Mouse (Mus musculus) E14TG2a.4 (cell line): ENCODE measurements around the gene Pxylp1.

Experiments
- CTCF ChIP-seq: conservative IDR thresholded peaks from 2 replicates; pipeline ENCODE4 v1.5.1; 2014; ENCODE audit warnings: low read length
- NANOG ChIP-seq: IDR thresholded peaks from 2 replicates; pipeline ENCODE4 v1.6.1; 2014; ENCODE audit warnings: borderline replicate concordance, low read length, mixed read lengths

GRCm38 (mm10) chr9:96837781-96838420 lies 54.6 kb downstream of the Pxylp1 start:
- no peak for TF ChIP-seq CTCF
- TF ChIP-seq NANOG, result no peak
